Mouse (Mus musculus) G1E (cell line): ENCODE results near the gene Ublcp1.

Experiments
- CTCF ChIP-seq: IDR thresholded peaks from 2 replicates; pipeline ENCODE4 v1.5.1; 2012; ENCODE audit warnings: low read depth, low read length, inconsistent platforms, mixed read lengths
- GATA1 ChIP-seq: IDR thresholded peaks from 2 replicates; pipeline ENCODE4 v1.6.1; 2012; ENCODE audit warnings: borderline replicate concordance, low read length, inconsistent platforms, mixed read lengths
- GATA2 ChIP-seq: IDR thresholded peaks from 2 replicates; pipeline ENCODE4 v1.6.1; 2012; ENCODE audit warnings: low read depth, low read length, inconsistent platforms, borderline replicate concordance
- TAL1 ChIP-seq: conservative IDR thresholded peaks from 2 replicates; pipeline ENCODE4 v1.6.1; 2012; ENCODE audit warnings: low read depth, low read length, inconsistent platforms, mixed read lengths

GRCm38 (mm10) chr11:44501477-44501876 lies 31.2 kb upstream of the Ublcp1 start:
- TF ChIP-seq CTCF = no peak
- TF ChIP-seq TAL1 = no peak
- TF ChIP-seq GATA1 = no peak
- TF ChIP-seq GATA2 = no peak
